Mouse (Mus musculus) telencephalon, adult 2 months (tissue): ENCODE data around the gene Vldlr.
A peak's percentile ranks its signal among the peaks of the same experiment; 100 is the strongest.

ENCODE experiments used
- DNase-seq: peaks from one replicate; pipeline ENCODE4 v3.0.0-alpha.2; 2011; ENCODE audit warnings: low read depth, low spot score

Gene Vldlr

DNA sequence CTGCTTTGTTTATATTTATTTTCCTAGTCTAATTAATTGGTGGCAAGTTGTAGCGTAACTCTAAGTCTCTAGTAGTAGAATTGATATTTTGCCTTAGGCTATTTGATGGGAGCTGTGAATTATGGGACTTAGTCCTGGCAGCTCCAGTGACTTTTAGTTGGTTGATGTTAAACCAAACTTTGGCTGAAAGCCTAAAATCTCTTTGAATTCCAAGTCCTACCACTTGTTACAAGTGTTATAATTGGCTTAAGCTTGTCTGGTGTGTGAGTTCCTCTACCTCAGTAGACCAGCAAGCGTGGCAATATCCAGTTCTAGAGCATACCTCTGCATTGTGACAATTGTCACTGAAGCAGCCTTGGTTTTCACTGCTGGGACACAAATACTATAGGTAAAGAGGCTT is 17.1 kb downstream of the Vldlr start:
- DNase-seq: no peak

DNA sequence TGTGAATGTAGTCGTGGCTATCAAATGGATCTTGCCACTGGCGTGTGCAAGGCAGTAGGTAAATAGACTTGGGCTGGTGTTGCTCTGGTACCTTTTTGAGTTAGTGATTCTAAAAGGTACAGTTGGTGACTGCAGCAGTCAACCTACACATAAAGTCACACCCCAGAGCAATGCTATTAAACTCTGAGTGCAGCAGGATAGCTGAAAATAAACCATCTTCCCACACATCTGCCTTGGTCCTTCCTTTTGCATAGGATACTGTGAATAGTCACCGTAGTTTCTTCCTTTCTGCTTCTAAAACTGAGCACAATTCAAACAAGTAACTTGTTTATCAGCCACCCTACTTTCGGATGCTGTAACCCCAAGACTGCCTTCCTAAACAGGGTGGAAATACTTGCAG is 23.6 kb downstream of the Vldlr start:
- DNase-seq: peak; percentile 31

DNA sequence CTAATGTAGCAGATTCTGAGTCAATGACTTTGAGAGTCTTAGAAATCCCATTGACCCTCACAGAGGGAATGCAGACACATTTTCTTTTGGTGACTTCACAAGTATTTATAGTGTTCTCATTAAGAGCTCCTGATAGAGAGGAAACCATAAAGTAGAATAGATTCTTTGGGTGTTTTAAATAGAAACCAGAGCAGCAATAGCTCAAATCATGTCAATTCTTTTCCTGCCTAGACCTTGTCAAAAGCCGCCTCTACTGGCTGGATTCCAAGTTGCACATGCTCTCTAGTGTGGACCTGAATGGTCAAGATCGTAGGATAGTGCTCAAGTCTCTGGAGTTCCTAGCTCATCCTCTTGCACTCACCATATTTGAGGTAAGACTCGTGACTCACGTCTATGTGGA is 27.2 kb downstream of the Vldlr start:
- no peak for DNase-seq

DNA sequence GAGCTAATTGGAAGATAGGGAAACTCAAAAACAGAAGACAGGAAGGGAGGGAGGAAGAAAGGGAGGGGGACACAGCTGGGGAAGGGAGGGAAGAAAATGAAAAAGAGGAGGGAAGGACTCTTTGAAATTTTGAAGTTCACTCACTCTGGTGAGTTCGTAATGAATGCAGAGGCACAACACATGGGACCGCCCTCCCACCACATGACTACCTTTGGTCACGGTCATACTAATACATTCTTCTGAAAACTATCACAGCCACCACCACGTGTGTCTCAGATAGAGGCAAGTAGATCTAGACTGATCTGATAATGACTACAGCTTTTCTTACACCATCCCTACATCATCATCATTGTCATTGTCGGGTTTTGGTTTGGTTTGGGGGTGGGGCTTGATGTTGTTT is 38.5 kb downstream of the Vldlr start:
- DNase-seq: no peak

DNA sequence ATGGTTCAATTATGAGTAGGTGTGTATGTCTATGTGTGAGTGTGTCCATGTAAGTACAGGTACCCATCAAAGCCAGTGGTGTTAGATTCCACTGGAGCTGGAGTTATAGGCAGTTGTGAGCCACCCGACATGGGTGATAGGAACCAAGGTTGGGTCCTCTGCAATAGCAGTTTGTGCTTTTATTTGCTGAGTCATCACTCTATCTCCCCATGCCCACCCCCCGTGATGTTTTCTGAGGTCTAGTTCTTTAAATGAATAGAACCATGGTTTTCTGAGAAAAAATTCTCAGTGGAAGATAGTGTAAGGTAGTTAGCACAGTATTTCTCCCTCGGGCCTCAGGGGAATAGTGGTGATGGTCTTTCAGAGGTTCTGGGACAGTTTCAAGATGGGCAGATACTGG is 39.4 kb downstream of the Vldlr start:
- no peak for DNase-seq

DNA sequence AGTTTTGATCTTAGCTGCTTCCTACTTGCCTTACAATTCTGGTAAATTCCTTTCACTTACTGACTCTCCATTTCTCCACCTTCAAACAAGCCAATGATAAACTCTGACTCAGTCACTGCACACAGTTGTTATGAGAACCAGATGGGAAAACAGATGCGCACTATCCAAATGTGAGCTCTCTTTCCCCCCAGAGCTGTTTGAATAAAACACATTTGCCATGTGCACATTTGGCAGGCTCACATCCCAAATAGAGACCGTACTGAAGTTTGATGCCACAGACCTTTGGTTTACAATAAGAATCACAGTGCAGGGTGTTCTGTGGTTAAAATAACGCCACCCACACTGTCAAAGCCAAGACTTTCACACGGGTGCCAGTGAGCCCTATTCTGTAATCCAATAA is 43.8 kb downstream of the Vldlr start:
- peak; percentile 79 for DNase-seq

DNA sequence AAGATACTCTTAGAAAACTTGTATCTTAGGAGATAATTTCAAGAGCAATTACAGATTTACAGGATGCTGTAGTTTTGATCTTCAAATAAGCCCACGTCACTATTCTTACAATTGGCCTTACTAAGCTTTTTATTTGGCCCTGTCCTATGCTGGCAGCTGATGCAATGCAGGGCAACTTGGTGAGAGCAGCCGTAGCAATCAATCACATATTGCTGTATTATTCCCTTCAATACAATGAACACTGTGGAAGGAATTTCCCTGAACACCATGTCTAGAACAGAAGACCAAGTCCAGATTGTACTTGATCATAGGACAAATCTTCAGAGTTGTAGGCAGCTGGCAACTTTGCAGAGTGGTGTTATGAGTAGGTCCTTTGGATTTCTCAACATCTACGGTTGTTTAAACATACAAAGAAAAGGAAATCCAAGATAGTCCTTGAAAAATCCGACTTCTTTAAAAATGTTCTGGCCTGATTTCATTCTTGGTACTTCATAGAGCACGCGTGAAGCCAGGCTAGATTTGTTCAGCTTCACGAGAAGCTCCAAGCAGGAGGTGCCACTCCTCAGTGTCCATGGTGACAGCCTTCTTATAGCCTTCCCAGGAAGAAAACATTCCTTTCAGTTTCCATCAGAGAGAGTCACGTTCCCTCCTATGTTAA is 44.5 kb downstream of the Vldlr start:
- peak; percentile 17 for DNase-seq

DNA sequence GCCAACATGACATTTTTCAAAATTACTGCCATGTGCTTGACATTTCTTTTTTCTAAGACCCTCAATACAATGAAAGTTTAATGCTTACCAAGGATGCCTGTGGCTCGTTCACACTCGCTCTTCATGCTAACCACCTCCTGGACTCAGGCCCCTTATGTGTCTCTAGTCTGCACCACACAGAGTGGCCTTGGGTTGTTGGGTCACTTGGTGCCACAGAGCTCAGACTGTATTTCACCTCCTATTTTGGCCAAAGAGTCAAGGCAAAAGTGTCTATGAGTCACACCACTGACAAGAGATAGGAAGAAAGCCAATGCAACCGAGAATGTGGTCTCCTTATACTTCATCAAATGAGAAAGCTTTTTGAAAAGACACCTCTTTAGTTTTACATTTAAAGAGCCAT is 45.9 kb downstream of the Vldlr start:
- DNase-seq: no peak

DNA sequence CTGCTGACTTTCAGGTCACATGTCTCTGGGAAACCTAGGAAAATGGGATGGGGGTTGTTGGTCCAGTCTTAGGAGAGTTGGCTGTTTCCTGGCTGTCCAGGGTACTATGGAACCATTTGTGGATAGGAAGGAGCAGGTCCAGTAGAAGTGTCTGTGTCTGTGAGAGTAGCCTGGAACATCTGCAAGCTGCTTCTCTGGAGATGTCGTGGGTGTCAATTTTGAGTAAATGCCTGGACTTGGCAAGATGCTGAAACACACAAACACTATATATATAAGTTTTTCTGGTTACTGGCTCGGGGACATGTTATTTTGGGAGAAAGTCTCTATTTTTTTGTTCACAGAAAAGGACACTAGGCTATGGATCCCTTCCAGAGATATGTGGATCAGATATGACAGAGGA is 57.1 kb downstream of the Vldlr start:
- DNase-seq: peak; percentile 47

DNA sequence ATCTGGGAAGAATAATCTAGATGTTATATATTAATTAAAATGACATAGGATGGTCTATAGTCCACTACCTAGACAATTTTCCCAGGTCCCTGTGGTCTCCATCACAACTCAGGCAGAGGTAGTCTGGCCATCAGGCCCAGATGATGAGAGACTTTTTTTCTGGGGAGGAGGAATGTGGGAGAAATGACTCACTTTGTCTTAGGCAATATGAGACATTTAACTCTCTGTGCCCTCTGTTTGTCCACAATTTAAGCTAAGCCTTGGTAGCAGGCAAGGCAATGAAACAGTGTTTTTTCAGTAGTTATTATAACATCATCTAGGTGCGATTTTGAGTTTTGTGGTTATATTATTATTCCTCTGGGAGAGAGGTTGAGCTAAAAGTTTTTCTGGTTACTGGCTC is 58.1 kb downstream of the Vldlr start:
- DNase-seq: no peak

DNA sequence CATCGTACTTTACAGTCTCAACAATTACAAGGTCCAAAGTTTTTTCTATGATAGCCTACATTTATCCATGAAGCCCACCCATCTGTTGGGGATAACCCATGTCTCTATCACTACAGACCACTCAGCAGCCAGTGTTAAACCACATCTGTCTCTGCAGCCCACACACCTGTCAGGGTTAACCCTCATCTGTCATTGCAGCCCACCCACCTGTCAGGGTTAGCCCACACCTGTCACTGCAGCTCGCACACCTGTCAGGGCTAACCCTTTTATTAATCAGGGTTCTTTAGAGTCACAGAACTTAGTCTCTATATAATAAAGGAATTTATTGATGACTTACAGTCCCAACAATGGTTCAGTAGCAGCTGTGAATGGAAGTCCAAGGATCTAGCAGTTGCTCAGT is 62.9 kb downstream of the Vldlr start:
- DNase-seq: no peak
